Mouse (Mus musculus) stomach, postnatal 0 days (tissue): ENCODE results near the gene Cbx3.

ENCODE experiments used
- CTCF ChIP-seq: IDR thresholded peaks from 2 replicates; pipeline ENCODE4 v1.5.1; 2016; ENCODE audit warnings: antibody characterized with exemption, low read depth, mild to moderate bottlenecking, moderate library complexity
- EP300 ChIP-seq: optimal IDR thresholded peaks from 2 replicates; pipeline ENCODE3; 2016; ENCODE audit warnings: antibody characterized with exemption

GRCm38 (mm10) chr6:51525001-51525400 lies 54.8 kb downstream of the Cbx3 start:
- TF ChIP-seq CTCF (no peak), EP300 (no peak)
